Comparison of ENCODE assay signal across 21 mouse cellular contexts in genomic region chr5:132472184-132472829, GRCm38 (mm10).
DNase-seq lines count a peak whose midpoint lies in the region; ATAC-seq and TF ChIP-seq lines count a peak whose summit lies in the region.
"Had no signal": no experiment of that assay in that cellular context is flagged by ENCODE, and none has a peak within 500 bp of the region (broad histone marks: within the 10 kb centered on the region; RNA-seq: fewer than 3 reads in every experiment).

No protein-coding gene starts in this region.

- H3K36me3 ChIP-seq in forebrain, embryonic 14.5 days (ENCODE audit: control insufficient read depth, insufficient read depth, low read length) = no peaks in the 10 kb centered on the region
- no peaks in the 10 kb centered on the region for H3K36me3 ChIP-seq in forebrain, embryonic 11.5 days (ENCODE audit: control insufficient read depth, insufficient read depth, low read length)
- no peaks in the 10 kb centered on the region for H3K36me3 ChIP-seq in hindbrain, postnatal 0 days (ENCODE audit: insufficient read depth, low read length)
- H3K36me3 ChIP-seq in hindbrain, embryonic 16.5 days (ENCODE audit: control insufficient read depth, insufficient read depth, low read length) = no peaks in the 10 kb centered on the region
- H3K36me3 ChIP-seq in heart, embryonic 11.5 days (ENCODE audit: control insufficient read depth, insufficient read depth, low read length) = no peaks in the 10 kb centered on the region
- H3K36me3 ChIP-seq in kidney, embryonic 16.5 days (ENCODE audit: insufficient read depth, low read length) = no peaks in the 10 kb centered on the region
- H3K36me3 ChIP-seq: embryonic facial prominence, embryonic 15.5 days; G1E; limb, embryonic 12.5 days; liver, embryonic 13.5 days; stomach, embryonic 15.5 days had no signal

- no peak overlapping the region for H3K4me2 ChIP-seq in forebrain, embryonic 14.5 days (ENCODE audit: low read length)
- no peak overlapping the region for H3K4me2 ChIP-seq in forebrain, embryonic 11.5 days (ENCODE audit: low read depth, low read length, severe bottlenecking)
- H3K4me2 ChIP-seq in hindbrain, postnatal 0 days (ENCODE audit: low read depth, low read length) = no peak overlapping the region
- no peak overlapping the region for H3K4me2 ChIP-seq in hindbrain, embryonic 16.5 days (ENCODE audit: low read length)
- peak overlapping the region; percentile 23; the same call in 1 of the 2 replicates for H3K4me2 ChIP-seq in heart, embryonic 11.5 days
- H3K4me2 ChIP-seq in kidney, embryonic 16.5 days (replicated peaks; ENCODE audit: low read depth, low read length) = no peak overlapping the region
- H3K4me2 ChIP-seq: embryonic facial prominence, embryonic 15.5 days; limb, embryonic 12.5 days; liver, embryonic 13.5 days; lung, embryonic 14.5 days; stomach, embryonic 15.5 days had no signal

- no peak for TF ChIP-seq CTCF in hindbrain, postnatal 0 days (IDR thresholded peaks at IDR 0.05; ENCODE audit: low read depth)

- no peak for ATAC-seq in forebrain, embryonic 14.5 days
- no peak for ATAC-seq in forebrain, embryonic 11.5 days (replicated peaks; ENCODE audit: low FRiP score)
- no peak for ATAC-seq in hindbrain, postnatal 0 days
- ATAC-seq in hindbrain, embryonic 16.5 days = no peak
- no peak for ATAC-seq in heart, embryonic 11.5 days (replicated peaks; ENCODE audit: insufficient number of reproducible peaks, low FRiP score, low TSS enrichment)
- no peak for ATAC-seq in kidney, embryonic 16.5 days (ENCODE audit: low FRiP score, low TSS enrichment)
- ATAC-seq: activated CD4-positive, CD25-positive, alpha-beta regulatory T cell, adult 4 months; midbrain, embryonic 16.5 days had no signal

- no peaks in the 10 kb centered on the region for H3K27me3 ChIP-seq in forebrain, embryonic 14.5 days (replicated peaks; ENCODE audit: control insufficient read depth, insufficient read depth, low read length)
- H3K27me3 ChIP-seq in forebrain, embryonic 11.5 days (ENCODE audit: control insufficient read depth, insufficient read depth, low read length) = no peaks in the 10 kb centered on the region
- H3K27me3 ChIP-seq in hindbrain, postnatal 0 days (ENCODE audit: insufficient read depth, low read length) = no peaks in the 10 kb centered on the region
- no peaks in the 10 kb centered on the region for H3K27me3 ChIP-seq in hindbrain, embryonic 16.5 days (replicated peaks; ENCODE audit: control insufficient read depth, insufficient read depth, low read length)
- no peaks in the 10 kb centered on the region for H3K27me3 ChIP-seq in heart, embryonic 11.5 days (ENCODE audit: control insufficient read depth, insufficient read depth, low read length)
- no peaks in the 10 kb centered on the region for H3K27me3 ChIP-seq in kidney, embryonic 16.5 days (ENCODE audit: insufficient read depth, low read length)
- H3K27me3 ChIP-seq: embryonic facial prominence, embryonic 15.5 days; limb, embryonic 12.5 days; liver, embryonic 13.5 days; stomach, embryonic 15.5 days had no signal

- 0 out of 2 replicates have a peak overlapping the region, but pooled peaks have one; percentile 30 for H3K27ac ChIP-seq in forebrain, embryonic 14.5 days (ENCODE audit: low read depth, low read length)
- no peak overlapping the region for H3K27ac ChIP-seq in forebrain, embryonic 11.5 days (ENCODE audit: low read depth, low read length)
- no peak overlapping the region for H3K27ac ChIP-seq in hindbrain, postnatal 0 days
- no peak overlapping the region for H3K27ac ChIP-seq in hindbrain, embryonic 16.5 days (ENCODE audit: low read depth, low read length)
- H3K27ac ChIP-seq in heart, embryonic 11.5 days (ENCODE audit: low read depth, low read length) = no peak overlapping the region; the same call in 1 of the 2 replicates
- H3K27ac ChIP-seq in kidney, embryonic 16.5 days (ENCODE audit: low read length) = no peak overlapping the region
- H3K27ac ChIP-seq: embryonic facial prominence, embryonic 15.5 days; hindbrain, embryonic 10.5 days; limb, embryonic 12.5 days; liver, embryonic 13.5 days; stomach, embryonic 15.5 days had no signal

- no peaks in the 10 kb centered on the region for H3K9me3 ChIP-seq in forebrain, embryonic 14.5 days (replicated peaks; ENCODE audit: control insufficient read depth, low read length)
- H3K9me3 ChIP-seq in forebrain, embryonic 11.5 days (ENCODE audit: control insufficient read depth, low read length) = no peaks in the 10 kb centered on the region
- no peaks in the 10 kb centered on the region for H3K9me3 ChIP-seq in hindbrain, postnatal 0 days (ENCODE audit: low read length)
- no peaks in the 10 kb centered on the region for H3K9me3 ChIP-seq in hindbrain, embryonic 16.5 days (ENCODE audit: control insufficient read depth, low read length)
- H3K9me3 ChIP-seq in heart, embryonic 11.5 days (replicated peaks; ENCODE audit: control insufficient read depth, low read length) = no peaks in the 10 kb centered on the region
- H3K9me3 ChIP-seq in kidney, embryonic 16.5 days (ENCODE audit: low read length) = no peaks in the 10 kb centered on the region
- H3K9me3 ChIP-seq: embryonic facial prominence, embryonic 15.5 days; hindbrain, embryonic 10.5 days; limb, embryonic 12.5 days; liver, embryonic 13.5 days; stomach, embryonic 15.5 days had no signal

- no peak overlapping the region for H3K4me3 ChIP-seq in forebrain, embryonic 14.5 days (ENCODE audit: low read depth, low read length)
- no peak overlapping the region for H3K4me3 ChIP-seq in forebrain, embryonic 11.5 days (ENCODE audit: low read depth, low read length)
- H3K4me3 ChIP-seq in hindbrain, postnatal 0 days (ENCODE audit: low read length) = no peak overlapping the region
- H3K4me3 ChIP-seq in hindbrain, embryonic 16.5 days (ENCODE audit: low read length) = no peak overlapping the region
- H3K4me3 ChIP-seq in heart, embryonic 11.5 days (ENCODE audit: low read depth, low read length) = no peak overlapping the region
- no peak overlapping the region for H3K4me3 ChIP-seq in kidney, embryonic 16.5 days (ENCODE audit: low read length)
- H3K4me3 ChIP-seq: embryonic facial prominence, embryonic 15.5 days; hindbrain, embryonic 10.5 days; limb, embryonic 12.5 days; liver, embryonic 13.5 days; stomach, embryonic 15.5 days had no signal

- WGBS in forebrain, embryonic 14.5 days = 46% methylated on average over 5 of the region's 5 CpGs
- WGBS in forebrain, embryonic 11.5 days = 86% methylated on average over 5 of the region's 5 CpGs
- 42% methylated on average over 5 of the region's 5 CpGs for WGBS in hindbrain, postnatal 0 days
- 64% methylated on average over 5 of the region's 5 CpGs for WGBS in hindbrain, embryonic 16.5 days
- 61% methylated on average over 5 of the region's 5 CpGs for WGBS in heart, embryonic 11.5 days (ENCODE audit: insufficient replicate concordance)
- WGBS in kidney, embryonic 16.5 days = 75% methylated on average over 5 of the region's 5 CpGs

- H3K9ac ChIP-seq in forebrain, embryonic 14.5 days (ENCODE audit: low read length) = no peak overlapping the region
- H3K9ac ChIP-seq in forebrain, embryonic 11.5 days (ENCODE audit: low read length) = no peak overlapping the region
- no peak overlapping the region for H3K9ac ChIP-seq in hindbrain, postnatal 0 days (replicated peaks; ENCODE audit: low read length)
- H3K9ac ChIP-seq in hindbrain, embryonic 16.5 days (ENCODE audit: low read depth, low read length) = no peak overlapping the region
- no peak overlapping the region for H3K9ac ChIP-seq in heart, embryonic 11.5 days (ENCODE audit: low read depth, low read length)
- no peak overlapping the region for H3K9ac ChIP-seq in kidney, embryonic 16.5 days (replicated peaks; ENCODE audit: low read length)
- H3K9ac ChIP-seq: embryonic facial prominence, embryonic 15.5 days; limb, embryonic 12.5 days; liver, embryonic 13.5 days; lung, embryonic 14.5 days; stomach, embryonic 15.5 days had no signal

- H3K4me1 ChIP-seq in forebrain, embryonic 14.5 days (ENCODE audit: control insufficient read depth, insufficient read depth, low read length) = peaks cover 25% of the 10 kb centered on the region
- peaks cover 2% of the 10 kb centered on the region; the same call in 1 of the 2 replicates for H3K4me1 ChIP-seq in forebrain, embryonic 11.5 days (replicated peaks; ENCODE audit: control insufficient read depth, insufficient read depth, low read length)
- H3K4me1 ChIP-seq in hindbrain, postnatal 0 days (ENCODE audit: insufficient read depth, low read length) = peaks cover 8% of the 10 kb centered on the region
- peaks cover 16% of the 10 kb centered on the region for H3K4me1 ChIP-seq in hindbrain, embryonic 16.5 days (ENCODE audit: control insufficient read depth, insufficient read depth, low read depth, low read length)
- H3K4me1 ChIP-seq in heart, embryonic 11.5 days (ENCODE audit: control insufficient read depth, insufficient read depth, low read length) = peaks cover 13% of the 10 kb centered on the region
- H3K4me1 ChIP-seq in kidney, embryonic 16.5 days (ENCODE audit: insufficient read depth, low read length) = peaks cover 15% of the 10 kb centered on the region
- H3K4me1 ChIP-seq: stomach, embryonic 15.5 days had no signal

- peak; percentile 51 for DNase-seq in forebrain, embryonic 14.5 days (ENCODE audit: low spot score)
- no peak for DNase-seq in forebrain, embryonic 11.5 days (ENCODE audit: low spot score)
- peak; percentile 27 for DNase-seq in hindbrain, postnatal 0 days (ENCODE audit: low spot score)
- DNase-seq in heart, postnatal 10 days = peak; percentile 64 to 71
- no peak for DNase-seq in urinary bladder, postnatal 4 days (ENCODE audit: low spot score in 2 of 2)
- DNase-seq: gastrocnemius, postnatal 10 days; kidney, adult 8-10 months; kidney, postnatal 36 days; liver, embryonic 13.5 days; lung, embryonic 14.5 days; lung, postnatal 36 days had no signal

- intact Hi-C loops in heart, postnatal 10 days (cut with DNase I) = no loop called here

Comparison
In these comparisons a context has a peak if more than half of its experiments do, and no peak if none do; other contexts are left out.
1. DNase-seq: peak in forebrain, embryonic 14.5 days (single experiment), hindbrain, postnatal 0 days (single experiment) and heart, postnatal 10 days (2 of 2); none in forebrain, embryonic 11.5 days (single experiment) and urinary bladder, postnatal 4 days (0 of 2).